Mouse (Mus musculus): ENCODE results near the gene Trpm2. TPM values are rescaled to one million over a fixed set of nuclear protein-coding genes. Genes with fewer than 3 reads are reported as not detected.
A peak's percentile ranks its signal among the peaks of the same experiment; 100 is the strongest.

The Trpm2 gene
- total RNA-seq, 2 experiments from 2014 or later: 0.33 TPM; not detected in 1

DNA sequence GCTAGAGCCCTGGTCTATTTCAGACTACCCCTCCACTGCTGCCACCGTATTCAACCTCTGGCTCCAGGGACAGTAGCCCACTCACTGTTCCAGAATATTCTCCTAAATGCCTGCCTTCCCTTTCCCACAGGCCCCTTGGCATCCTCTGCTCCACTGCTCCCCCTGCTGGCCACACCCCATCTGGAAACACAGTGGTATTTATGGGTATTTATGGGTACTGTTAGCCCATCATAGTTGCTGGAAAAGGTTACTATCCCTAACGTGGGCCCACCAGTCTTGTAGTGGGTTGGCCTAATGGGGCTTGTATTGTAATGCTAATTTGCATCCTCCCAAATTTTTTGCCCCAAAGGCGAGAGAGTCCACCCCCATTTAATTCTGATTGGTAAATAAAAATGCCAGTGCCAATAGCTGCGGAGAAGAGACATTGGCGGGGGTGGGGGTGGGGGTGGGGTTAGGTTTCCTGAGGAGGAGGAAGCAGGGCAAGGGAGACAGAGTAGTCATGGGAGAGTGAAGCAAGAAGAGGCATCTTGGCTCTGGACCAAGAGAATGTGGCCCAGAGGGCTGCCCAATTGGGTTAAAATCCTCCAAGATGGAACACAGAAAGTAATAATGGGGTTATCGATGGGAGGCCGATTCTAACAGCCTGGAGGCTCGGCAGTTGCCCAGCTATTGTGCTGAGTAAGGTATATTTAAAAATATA lies 53.6 kb downstream of the Trpm2 start:
- peak; percentile 84 for TF ChIP-seq CTCF (IDR thresholded peaks at IDR 0.05)
- Histone ChIP-seq H3K27ac (no peak overlapping the region), H3K4me3 (no peak overlapping the region)
- peak; percentile 72 for DNase-seq
- intact Hi-C loops (cut with DNase I): loop anchor here (5.0 kb wide), 1 partner anchor 289 kb away; no protein-coding TSS in a partner anchor

DNA sequence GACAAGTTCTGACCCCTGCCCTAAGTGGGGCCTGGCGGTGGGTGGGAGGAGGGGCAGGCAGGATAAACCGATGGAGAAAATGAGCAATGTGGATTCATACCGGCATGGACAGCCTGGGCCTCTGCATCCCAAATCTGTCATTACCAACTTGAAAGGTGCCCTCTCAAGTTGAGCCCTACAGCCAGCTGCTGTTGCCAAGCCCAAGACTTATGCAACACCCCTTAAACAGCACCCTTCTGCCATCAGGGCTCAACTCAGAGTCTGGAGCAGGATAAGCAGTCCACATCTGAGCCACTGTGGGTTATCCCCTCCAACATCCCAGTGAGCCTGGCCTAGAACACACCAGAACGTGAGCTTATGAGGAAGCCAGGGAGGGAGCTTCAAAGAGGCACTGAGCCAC lies 57.1 kb downstream of the Trpm2 start:
- no peak overlapping the region for H3K4me3 ChIP-seq
- TF ChIP-seq CTCF (IDR thresholded peaks at IDR 0.05): no peak
- intact Hi-C loops (cut with DNase I): no loop called here
- no peak for DNase-seq
- no peak overlapping the region for H3K27ac ChIP-seq

DNA sequence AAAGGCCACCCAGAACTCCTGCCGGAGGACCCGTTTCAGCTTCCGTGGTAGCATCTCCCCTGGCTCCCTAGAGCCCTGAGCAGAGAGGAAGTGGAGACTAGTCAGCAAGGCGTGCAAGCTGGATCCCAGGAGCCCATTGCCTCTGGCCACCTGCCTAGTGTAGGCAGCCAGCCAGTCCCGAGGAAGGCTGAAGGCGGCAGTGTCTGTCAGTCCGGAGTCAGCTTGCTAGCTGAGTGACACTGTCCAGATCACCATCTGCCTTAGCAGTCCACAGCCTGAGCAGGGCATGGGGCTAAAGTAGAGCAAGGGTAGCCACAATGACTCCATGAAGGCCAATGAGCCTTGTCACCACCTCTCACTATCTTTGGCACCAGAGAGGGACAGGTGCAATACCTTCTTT lies 57.8 kb downstream of the Trpm2 start:
- Histone ChIP-seq H3K4me3 (no peak overlapping the region), H3K27ac (no peak overlapping the region)
- TF ChIP-seq CTCF (IDR thresholded peaks at IDR 0.05): no peak
- peak; percentile 71 for DNase-seq
- intact Hi-C loops (cut with DNase I): no loop called here

DNA sequence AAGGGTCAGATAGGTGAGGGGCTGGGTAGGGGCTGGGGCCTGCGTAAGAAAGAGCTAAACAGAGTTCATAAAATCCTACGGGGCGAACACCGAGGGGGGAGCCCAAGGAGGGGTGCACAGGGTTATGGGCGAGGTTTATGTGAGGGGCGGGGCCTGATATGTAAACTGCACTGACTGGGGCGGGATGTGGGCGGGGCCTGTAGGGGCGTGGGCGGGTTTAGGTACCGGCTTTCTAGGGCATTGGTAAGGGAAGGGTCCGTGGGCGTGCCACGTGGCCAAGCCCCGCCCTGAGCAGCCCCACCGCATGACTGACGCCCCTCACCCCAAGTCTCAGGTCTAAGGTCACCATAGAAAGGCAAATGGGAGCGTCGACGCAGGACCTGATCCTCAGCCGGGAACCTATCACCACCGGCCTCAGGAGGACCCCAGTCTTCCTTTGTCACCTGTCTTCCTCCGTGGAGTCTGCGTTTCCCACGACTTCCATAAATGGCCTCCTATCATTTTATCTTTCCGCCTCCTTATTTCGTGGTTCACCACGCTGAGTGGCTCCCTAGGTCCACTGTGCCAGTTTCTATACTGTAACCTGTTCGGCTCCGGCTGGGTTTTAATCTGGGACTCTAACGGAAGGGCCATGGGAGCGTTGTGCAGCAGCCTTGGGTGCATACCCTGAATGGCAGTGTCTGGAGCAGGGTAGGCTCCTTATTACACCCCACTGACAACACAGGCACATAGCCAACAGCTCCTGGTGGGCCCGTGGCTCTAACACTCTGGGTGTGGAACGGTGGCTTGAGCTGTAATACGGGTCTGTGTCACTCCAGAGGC lies 67.3 kb downstream of the Trpm2 start:
- Histone ChIP-seq H3K27ac (no peak overlapping the region), H3K4me3 (peak overlapping the region; percentile 76)
- peak; percentile 35 for DNase-seq
- TF ChIP-seq CTCF (IDR thresholded peaks at IDR 0.05): no peak
- intact Hi-C loops (cut with DNase I): loop anchor here (2.0 kb wide), 1 partner anchor 68 kb away; the partner anchor contains the start of gene Trpm2

DNA sequence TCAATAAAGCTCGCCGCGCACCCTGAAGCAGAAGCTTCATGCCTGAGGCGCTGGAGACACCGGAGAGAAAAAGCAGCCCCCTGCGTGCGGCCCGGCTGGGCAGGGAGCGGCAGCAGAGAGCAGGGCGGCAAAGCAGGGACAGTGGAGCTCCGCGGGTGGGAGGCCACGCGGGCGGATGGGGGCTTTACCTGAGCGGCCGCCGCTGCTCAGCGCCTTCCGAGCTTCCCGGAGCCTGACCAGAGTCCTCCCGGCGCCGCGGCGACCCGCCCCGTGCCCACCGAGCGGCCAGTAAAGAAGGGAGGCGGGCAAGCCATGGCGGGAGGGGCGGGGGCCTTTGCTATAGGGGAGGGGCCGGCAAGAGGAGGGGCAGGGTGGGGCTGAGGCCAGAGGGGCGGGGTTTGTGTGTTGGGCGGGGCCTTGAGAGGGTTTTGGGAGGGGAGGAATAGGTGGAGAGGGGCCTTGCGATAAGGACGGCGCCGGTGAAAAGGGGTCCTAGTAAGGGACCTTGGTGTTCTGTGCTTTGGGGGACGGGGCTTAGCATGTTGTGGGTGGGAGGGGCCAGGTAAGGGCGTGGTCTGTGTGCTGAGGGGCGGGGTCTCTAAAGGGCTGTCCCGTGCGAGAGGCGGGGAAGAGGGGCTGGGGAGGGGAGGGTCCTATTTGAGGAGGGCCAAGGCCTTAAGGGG lies 68.0 kb downstream of the Trpm2 start, which contains the start of gene Lrrc3:
Gene Lrrc3, minus strand, starts transcription at position 326 of the 683 bp plus-strand sequence.
- H3K4me3 ChIP-seq: peak within 1 kb of the TSS; percentile 76

DNA sequence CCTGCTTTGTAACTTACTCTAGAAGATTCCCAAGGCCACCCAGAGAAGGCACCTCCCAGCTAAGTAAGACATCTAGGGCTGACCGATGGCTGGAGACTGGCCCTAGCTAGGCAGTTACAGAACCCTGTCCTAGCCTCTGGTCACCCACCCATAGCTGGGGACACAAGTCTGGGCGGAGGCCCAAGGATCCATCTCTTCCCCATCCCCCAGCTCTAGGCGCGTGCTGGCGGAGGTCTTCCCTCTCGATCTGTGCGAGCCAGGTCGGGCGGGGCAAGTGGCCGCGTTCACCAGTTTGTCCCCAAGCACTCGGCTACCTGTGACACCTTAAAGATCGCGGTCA lies 68.5 kb downstream of the Trpm2 start:
- Histone ChIP-seq H3K27ac (peak overlapping the region; percentile 8; the same call in 1 of the 2 replicates), H3K4me3 (peak overlapping the region; percentile 76)
- DNase-seq: peak; percentile 42
- intact Hi-C loops (cut with DNase I): loop anchor here (2.0 kb wide), 1 partner anchor 69 kb away; the partner anchor contains the start of gene Trpm2
- no peak for TF ChIP-seq CTCF (IDR thresholded peaks at IDR 0.05)

More for the DNA sequence above, 68.0 kb downstream of the Trpm2 start, which contains the start of gene Lrrc3:
- intact Hi-C loops (cut with DNase I): loop anchor here (2.0 kb wide), 1 partner anchor 68 kb away; the partner anchor contains the start of gene Trpm2
- TF ChIP-seq CTCF (IDR thresholded peaks at IDR 0.05): peak; percentile 17; the same call in 1 of the 2 replicates
- peak; percentile 53 for DNase-seq
- H3K27ac ChIP-seq: peak within 1 kb of the TSS; percentile 8; the same call in 1 of the 2 replicates

DNA sequence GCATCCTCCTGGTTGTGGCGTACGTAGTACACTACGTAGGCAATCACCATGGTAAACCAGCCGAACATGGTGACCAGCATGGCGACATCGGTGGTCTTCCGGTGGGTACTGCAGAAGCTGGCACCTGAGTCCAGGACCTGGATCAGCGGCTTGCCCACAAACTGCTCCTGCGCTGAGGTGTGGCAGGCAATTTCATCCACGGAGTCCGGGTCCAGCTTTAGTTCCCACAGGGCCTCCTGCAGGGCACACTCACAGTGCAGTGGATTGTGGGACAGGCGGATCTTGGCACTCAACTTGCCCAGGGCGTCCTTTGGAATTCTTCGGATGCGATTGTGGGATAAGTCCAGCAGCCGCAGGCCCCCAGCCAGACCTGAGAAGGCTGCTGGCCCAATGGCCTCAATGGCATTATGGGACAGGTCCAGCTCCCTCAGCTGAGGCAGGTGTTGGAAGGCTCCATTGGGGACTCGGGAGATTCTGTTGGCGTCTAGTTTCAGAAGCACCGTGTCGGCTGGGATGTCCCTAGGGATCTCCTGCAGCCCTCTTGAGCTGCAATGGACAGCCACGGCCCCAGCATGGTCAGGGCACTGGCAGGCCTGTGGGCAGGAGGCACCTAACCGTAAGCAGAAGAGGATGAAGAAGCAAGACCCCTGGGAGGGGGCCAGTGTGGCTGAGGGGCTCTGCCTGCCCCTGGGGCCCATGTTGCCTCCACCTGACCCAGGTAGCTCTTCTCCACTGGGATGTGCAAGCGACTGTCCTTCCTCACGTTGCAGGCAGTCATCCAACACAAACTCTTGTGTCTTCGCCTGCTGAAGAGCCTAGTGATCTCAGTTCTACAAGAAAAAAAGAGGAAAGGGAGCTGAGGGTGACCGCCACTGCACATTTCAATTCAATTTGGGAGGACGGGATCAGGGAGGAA lies 69.2 kb downstream of the Trpm2 start:
- Histone ChIP-seq H3K27ac (no peak overlapping the region), H3K4me3 (peak overlapping the region; percentile 76)
- no peak for TF ChIP-seq CTCF (IDR thresholded peaks at IDR 0.05)
- no peak for DNase-seq
- intact Hi-C loops (cut with DNase I): no loop called here

DNA sequence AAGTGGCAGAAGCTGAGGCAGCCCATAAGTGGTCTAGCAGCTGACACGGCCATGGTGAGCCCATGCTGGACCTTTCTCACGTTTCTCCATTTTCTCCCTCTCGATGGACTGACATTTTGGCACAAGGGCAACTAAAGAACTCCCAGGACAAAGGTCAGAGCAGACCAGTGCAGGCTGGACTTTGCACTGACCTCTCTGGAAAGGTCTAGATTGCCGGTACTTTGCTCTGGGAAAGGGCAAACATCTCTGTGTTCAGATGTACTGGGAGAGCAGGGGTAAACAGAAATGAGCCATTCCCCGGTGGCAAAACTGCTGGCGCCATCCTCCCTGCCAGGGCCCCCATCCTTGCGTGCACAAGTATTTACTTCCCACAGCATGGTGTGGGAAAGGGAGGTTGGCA lies 70.2 kb downstream of the Trpm2 start:
- no peak overlapping the region for H3K4me3 ChIP-seq
- no peak for DNase-seq
- intact Hi-C loops (cut with DNase I): no loop called here
- no peak for TF ChIP-seq CTCF (IDR thresholded peaks at IDR 0.05)
- H3K27ac ChIP-seq: no peak overlapping the region

DNA sequence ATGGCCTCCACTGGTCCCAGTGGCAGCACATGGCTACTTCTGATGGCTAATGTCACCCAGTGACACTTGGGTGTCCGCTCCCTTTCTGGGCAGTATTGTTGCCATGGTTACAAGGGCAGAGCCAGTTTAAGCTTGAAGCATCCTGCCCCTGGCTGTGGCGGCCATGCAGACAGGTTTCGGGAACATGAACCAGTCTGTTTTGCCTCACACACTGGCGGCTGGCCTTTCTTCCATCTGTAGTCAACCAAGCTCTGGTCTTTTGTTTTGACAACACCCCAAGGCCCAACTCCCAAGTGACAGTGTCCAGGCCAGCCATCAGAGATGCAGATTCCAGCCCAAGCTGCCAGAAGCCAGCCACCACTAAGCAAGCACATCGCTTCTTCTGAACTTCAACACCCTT lies 74.8 kb downstream of the Trpm2 start:
- intact Hi-C loops (cut with DNase I): no loop called here
- TF ChIP-seq CTCF (IDR thresholded peaks at IDR 0.05): no peak
- H3K4me3 ChIP-seq: no peak overlapping the region
- no peak overlapping the region for H3K27ac ChIP-seq
- DNase-seq: no peak

DNA sequence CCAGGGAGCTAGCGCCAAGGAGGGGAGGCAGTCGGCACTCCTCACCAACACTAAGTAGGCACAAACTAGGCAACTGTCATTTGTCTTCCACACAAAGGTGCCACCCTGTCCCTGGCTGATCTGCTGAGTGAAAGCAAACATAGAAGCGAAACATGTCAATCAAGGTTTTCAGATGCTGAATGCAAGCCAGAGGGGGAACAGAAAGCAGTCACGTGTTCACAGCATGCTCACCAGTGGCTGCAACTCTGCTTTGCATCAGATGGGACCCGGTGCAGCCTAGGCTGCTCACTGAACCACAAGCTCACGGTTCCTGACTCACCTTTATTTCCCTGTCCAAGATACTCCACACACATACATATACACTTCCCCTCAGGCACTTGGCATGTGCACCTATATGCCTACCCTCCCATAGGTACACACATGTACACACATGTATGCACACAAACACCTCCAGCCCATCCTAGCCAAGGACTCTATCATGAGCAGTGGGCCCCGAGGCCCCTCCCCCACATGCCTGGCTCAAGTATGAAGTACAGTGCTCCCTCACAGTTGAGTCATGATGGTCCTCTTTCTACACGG lies 79.3 kb downstream of the Trpm2 start:
- Histone ChIP-seq H3K4me3 (no peak overlapping the region), H3K27ac (no peak overlapping the region)
- no peak for TF ChIP-seq CTCF (IDR thresholded peaks at IDR 0.05)
- no peak for DNase-seq
- intact Hi-C loops (cut with DNase I): no loop called here

DNA sequence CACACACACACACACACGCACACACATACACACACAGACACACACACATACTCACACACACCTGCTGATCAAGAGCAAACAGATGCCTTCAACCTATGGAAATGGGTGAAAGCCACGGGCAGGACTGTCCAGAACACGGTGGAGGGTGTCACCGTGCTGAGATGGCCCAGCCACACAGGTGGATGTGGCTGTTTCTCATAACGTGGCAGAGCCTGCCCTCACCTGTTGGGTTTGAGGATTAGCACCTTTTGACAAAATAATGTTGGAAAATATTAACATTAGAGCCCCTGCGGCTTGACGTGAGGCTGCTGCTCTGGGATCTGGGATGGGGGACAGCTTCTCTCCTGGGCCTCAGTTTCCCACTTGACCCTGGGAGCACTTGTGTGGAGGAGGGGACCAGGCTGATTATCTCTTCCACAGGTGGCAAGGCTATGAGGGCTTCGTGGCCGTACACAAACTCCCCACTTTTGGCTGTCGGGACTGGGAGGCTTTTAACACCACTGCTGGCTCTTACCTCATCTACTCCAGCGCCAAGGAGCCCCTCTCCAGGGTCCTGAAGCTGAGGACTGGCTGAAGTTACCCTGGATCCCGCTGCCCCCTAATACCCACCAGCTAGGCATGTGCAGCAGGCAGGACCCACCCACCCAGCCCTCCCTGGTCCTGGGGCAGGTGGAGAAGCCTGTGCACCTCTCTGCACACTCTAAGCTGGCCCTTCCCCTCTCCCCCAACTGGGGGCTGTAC lies 84.2 kb downstream of the Trpm2 start:
- intact Hi-C loops (cut with DNase I): loop anchor here (10.0 kb wide), 1 partner anchor 371 kb away; the partner anchor contains the start of gene Fam207a
- TF ChIP-seq CTCF (IDR thresholded peaks at IDR 0.05): peak; percentile 9; the same call in 1 of the 2 replicates

More for the DNA sequence above, 84.2 kb downstream of the Trpm2 start:
- Histone ChIP-seq H3K4me3 (no peak overlapping the region), H3K27ac (no peak overlapping the region)
- no peak for DNase-seq

Data from gastrocnemius, adult 2 months (tissue).